Mouse (Mus musculus): ENCODE measurements at regions not wholly inside any gene's neighbourhood (a gene's known extent, or its start where the extent isn't known, plus 50 kb on each side); places are given as distances from the start of the nearest gene placed in this dataset.

- TF ChIP-seq CTCF (IDR thresholded peaks at IDR 0.05; ENCODE audit: low read depth, low read length) (no peak), POLR2A (IDR thresholded peaks at IDR 0.05; ENCODE audit: extremely low read depth, insufficient read depth, low read length) (no peak)
These were observed 163.2 kb downstream of the Lmo4 start for GRCm38 (mm10) chr3:144041788-144042187.

All from liver, adult 2 months (tissue).